Mouse (Mus musculus): ENCODE data around the gene Ebf1. TPM values are rescaled to one million over a fixed set of nuclear protein-coding genes. Genes with fewer than 3 reads are reported as not detected.

Gene Ebf1
- total and polyA plus RNA-seq, 2 experiments from 2014 or later = 8.1 to 10.4 TPM

DNA sequence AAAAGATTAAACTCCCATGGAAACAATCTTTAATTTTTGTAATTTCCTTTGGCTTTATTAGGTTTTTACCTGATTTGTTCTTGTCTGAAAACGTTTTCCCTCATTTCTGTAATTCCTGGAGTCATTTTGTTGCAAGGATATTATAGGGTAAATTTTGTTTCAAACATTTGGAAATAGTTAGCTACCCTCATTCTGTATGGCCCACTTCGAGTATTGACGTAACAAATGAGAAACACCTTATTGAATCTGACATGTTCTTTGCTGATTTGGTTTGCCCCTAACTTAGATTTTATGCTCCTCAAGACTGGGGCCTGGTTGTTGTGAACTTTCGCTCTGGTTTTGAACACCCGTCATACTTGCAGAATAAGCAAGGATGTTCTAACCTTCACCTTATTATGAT is 120.9 kb downstream of the Ebf1 start:
- H3K4me2 ChIP-seq (ENCODE audit: low read depth, low read length) = no peak overlapping the region
- no peak overlapping the region for H3K27ac ChIP-seq (ENCODE audit: low read depth)
- ATAC-seq (ENCODE audit: insufficient read depth, low read depth) = no peak
- no peaks in the 10 kb centered on the region for H3K9me3 ChIP-seq (replicated peaks; ENCODE audit: control insufficient read depth, low read length)
- no peak overlapping the region for H3K9ac ChIP-seq (replicated peaks; ENCODE audit: low read depth, low read length)
- TF ChIP-seq CTCF (IDR thresholded peaks at IDR 0.05; ENCODE audit: low read depth) = no peak
- 0 out of 2 replicates have a peak, but pooled peaks cover 3% of the 10 kb centered on the region for H3K4me1 ChIP-seq (ENCODE audit: control insufficient read depth, insufficient read depth)
- WGBS = 84% methylated on average over 5 of the region's 5 CpGs
- no peak for DNase-seq (ENCODE audit: low spot score)
- no peaks in the 10 kb centered on the region for H3K27me3 ChIP-seq (ENCODE audit: control insufficient read depth, insufficient read depth, low read length)
- H3K36me3 ChIP-seq (replicated peaks; ENCODE audit: control insufficient read depth, insufficient read depth, low read length) = no peaks in the 10 kb centered on the region
- no peak overlapping the region for H3K4me3 ChIP-seq (ENCODE audit: low read depth, low read length)

- Histone ChIP-seq H3K4me1 (ENCODE audit: control insufficient read depth, insufficient read depth) (0 out of 2 replicates have a peak, but pooled peaks cover 3% of the 10 kb centered on the region), H3K9ac (replicated peaks; ENCODE audit: low read depth, low read length) (no peak overlapping the region), H3K9me3 (replicated peaks; ENCODE audit: control insufficient read depth, low read length) (no peaks in the 10 kb centered on the region), H3K27me3 (ENCODE audit: control insufficient read depth, insufficient read depth, low read length) (no peaks in the 10 kb centered on the region), H3K36me3 (replicated peaks; ENCODE audit: control insufficient read depth, insufficient read depth, low read length) (no peaks in the 10 kb centered on the region), H3K27ac (ENCODE audit: low read depth) (no peak overlapping the region), H3K4me3 (ENCODE audit: low read depth, low read length) (no peak overlapping the region), H3K4me2 (ENCODE audit: low read depth, low read length) (0 out of 2 replicates have a peak overlapping the region, but pooled peaks have one; percentile 38)
- DNase-seq (ENCODE audit: low spot score) (no peak), ATAC-seq (ENCODE audit: insufficient read depth, low read depth) (no peak)
- 29% methylated on average over 10 of the region's 10 CpGs for WGBS
- TF ChIP-seq EP300 (IDR thresholded peaks at IDR 0.05; ENCODE audit: low read depth) (no peak), CTCF (IDR thresholded peaks at IDR 0.05; ENCODE audit: low read depth) (no peak)
These were observed 121.7 kb downstream of the Ebf1 start for GRCm38 (mm10) chr11:44738820-44739219.

GRCm38 (mm10) chr11:44740278-44741041 is 123.3 kb downstream of the Ebf1 start:
- ATAC-seq (ENCODE audit: insufficient read depth, low read depth) = peak; percentile 55; the same call in 1 of the 2 replicates

DNA sequence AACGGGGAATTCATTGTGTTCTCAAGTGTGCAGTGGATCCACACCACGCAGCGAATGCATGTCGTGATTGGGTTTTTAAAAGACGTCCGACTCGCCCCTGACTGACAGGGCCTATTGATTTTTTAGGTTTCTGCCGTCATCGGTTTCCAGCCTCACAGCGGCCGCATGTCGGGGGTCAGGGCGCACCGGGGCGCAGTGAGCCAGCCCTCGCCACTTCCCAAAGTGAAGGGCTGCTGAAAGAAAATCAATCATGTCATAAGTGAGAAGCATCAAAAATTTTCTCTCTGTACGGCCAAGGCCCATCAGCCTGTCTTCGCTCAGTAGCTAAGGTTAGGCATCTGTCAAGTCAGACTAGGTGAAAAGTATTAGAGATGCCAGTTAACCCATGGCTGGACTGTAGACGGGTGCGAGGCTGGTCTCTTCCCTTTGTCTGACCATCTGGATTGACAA is 124.0 kb downstream of the Ebf1 start:
- no peaks in the 10 kb centered on the region for H3K9me3 ChIP-seq (replicated peaks; ENCODE audit: control insufficient read depth, low read length)
- DNase-seq (ENCODE audit: low spot score) (no peak), ATAC-seq (ENCODE audit: insufficient read depth, low read depth) (no peak)
- H3K4me1 ChIP-seq (ENCODE audit: control insufficient read depth, insufficient read depth) = 0 out of 2 replicates have a peak, but pooled peaks cover 3% of the 10 kb centered on the region
- WGBS = 51% methylated on average over 20 of the region's 20 CpGs
- peak overlapping the region; percentile 44 for H3K4me2 ChIP-seq (ENCODE audit: low read depth, low read length)
- no peaks in the 10 kb centered on the region for H3K36me3 ChIP-seq (replicated peaks; ENCODE audit: control insufficient read depth, insufficient read depth, low read length)
- H3K9ac ChIP-seq (replicated peaks; ENCODE audit: low read depth, low read length) = no peak overlapping the region
- peak overlapping the region; percentile 66 for H3K27ac ChIP-seq (ENCODE audit: low read depth)
- TF ChIP-seq CTCF (IDR thresholded peaks at IDR 0.05; ENCODE audit: low read depth) (no peak), EP300 (IDR thresholded peaks at IDR 0.05; ENCODE audit: low read depth) (no peak)
- no peaks in the 10 kb centered on the region for H3K27me3 ChIP-seq (ENCODE audit: control insufficient read depth, insufficient read depth, low read length)
- H3K4me3 ChIP-seq (ENCODE audit: low read depth, low read length) = no peak overlapping the region

More at GRCm38 (mm10) chr11:44740278-44741041, 123.3 kb downstream of the Ebf1 start:
- no peak overlapping the region for H3K4me3 ChIP-seq (ENCODE audit: low read depth, low read length)
- H3K9me3 ChIP-seq (replicated peaks; ENCODE audit: control insufficient read depth, low read length) = no peaks in the 10 kb centered on the region
- 0 out of 2 replicates have a peak, but pooled peaks cover 3% of the 10 kb centered on the region for H3K4me1 ChIP-seq (ENCODE audit: control insufficient read depth, insufficient read depth)
- no peak for TF ChIP-seq EP300 (IDR thresholded peaks at IDR 0.05; ENCODE audit: low read depth)
- no peak for TF ChIP-seq CTCF (IDR thresholded peaks at IDR 0.05; ENCODE audit: low read depth)
- H3K27ac ChIP-seq (ENCODE audit: low read depth) = peak overlapping the region; percentile 67
- peak; percentile 49 for DNase-seq (ENCODE audit: low spot score)
- no peaks in the 10 kb centered on the region for H3K36me3 ChIP-seq (replicated peaks; ENCODE audit: control insufficient read depth, insufficient read depth, low read length)
- no peaks in the 10 kb centered on the region for H3K27me3 ChIP-seq (ENCODE audit: control insufficient read depth, insufficient read depth, low read length)
- WGBS = 29% methylated on average over 6 of the region's 6 CpGs
- peak overlapping the region; percentile 44 for H3K4me2 ChIP-seq (ENCODE audit: low read depth, low read length)
- H3K9ac ChIP-seq (replicated peaks; ENCODE audit: low read depth, low read length) = no peak overlapping the region

GRCm38 (mm10) chr11:44744446-44744845 is 127.3 kb downstream of the Ebf1 start:
- ATAC-seq (ENCODE audit: insufficient read depth, low read depth) = no peak
- no peak overlapping the region for H3K9ac ChIP-seq (replicated peaks; ENCODE audit: low read depth, low read length)
- no peak overlapping the region for H3K4me2 ChIP-seq (ENCODE audit: low read depth, low read length)
- no peaks in the 10 kb centered on the region for H3K9me3 ChIP-seq (replicated peaks; ENCODE audit: control insufficient read depth, low read length)
- H3K27ac ChIP-seq (ENCODE audit: low read depth) = no peak overlapping the region
- no peak for DNase-seq (ENCODE audit: low spot score)
- no peaks in the 10 kb centered on the region for H3K27me3 ChIP-seq (ENCODE audit: control insufficient read depth, insufficient read depth, low read length)
- no peaks in the 10 kb centered on the region for H3K36me3 ChIP-seq (replicated peaks; ENCODE audit: control insufficient read depth, insufficient read depth, low read length)
- H3K4me3 ChIP-seq (ENCODE audit: low read depth, low read length) = no peak overlapping the region
- no peak for TF ChIP-seq EP300 (IDR thresholded peaks at IDR 0.05; ENCODE audit: low read depth)
- no peak for TF ChIP-seq CTCF (IDR thresholded peaks at IDR 0.05; ENCODE audit: low read depth)
- H3K4me1 ChIP-seq (ENCODE audit: control insufficient read depth, insufficient read depth) = 0 out of 2 replicates have a peak, but pooled peaks cover 3% of the 10 kb centered on the region
- 77% methylated on average over 7 of the region's 7 CpGs for WGBS
